Mouse (Mus musculus) liver, adult 2 months (tissue): ENCODE data around the gene R3hdm2.

Experiments
- CTCF ChIP-seq: fragments of 200-500 bp; IDR thresholded peaks from 2 replicates; pipeline ENCODE4 v1.5.1; 2011; ENCODE audit warnings: low read depth, low read length, control low read depth
- POLR2A ChIP-seq: fragments of 200-500 bp; IDR thresholded peaks from 2 replicates; pipeline ENCODE4 v1.6.1; 2011; ENCODE audit warnings: low read length, control low read depth; ENCODE audit not compliant: insufficient read depth; ENCODE audit errors: extremely low read depth

DNA sequence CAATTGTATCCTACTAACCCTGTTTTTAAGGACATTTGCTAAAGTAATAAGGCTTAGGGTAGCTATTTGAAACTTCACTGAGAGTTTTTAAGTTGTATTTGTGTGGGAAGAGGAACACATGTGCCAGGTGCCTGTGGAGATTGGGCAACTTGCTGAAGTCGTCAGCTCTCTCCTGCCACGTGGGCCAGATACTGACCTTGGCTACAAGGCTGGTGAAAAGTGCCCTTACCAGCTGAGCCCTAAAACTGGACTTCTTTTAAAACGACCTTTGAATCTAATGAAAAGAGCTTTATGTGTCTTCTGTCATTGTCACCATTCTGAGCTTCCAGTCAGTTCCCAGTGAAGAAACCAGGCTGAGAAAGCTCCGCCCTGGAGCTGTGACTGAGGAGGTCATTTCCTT, 27.3 kb downstream of the R3hdm2 start:
- TF ChIP-seq POLR2A, result no peak
- TF ChIP-seq CTCF, result no peak
